Mouse (Mus musculus): ENCODE results near the gene Gm2956.
"Not testable (repeated sequence)": the region's sequence is repeated elsewhere in the genome, so short reads cannot be mapped to it uniquely, and the experiment has no call there.

Gene Gm2956

GRCm38 (mm10) chr14:3332087-3332677 is at the start of gene Gm2956:
Gene Gm2956 (plus strand): TSS chr14:3332627.
- not testable (repeated sequence) for DNase-seq

GRCm38 (mm10) chr14:3333406-3333805 is 979 bp downstream of the Gm2956 start:
- DNase-seq = peak; percentile 3

GRCm38 (mm10) chr14:3394793-3395192 is 62.4 kb downstream of the Gm2956 start, which contains the start of gene Gm10413:
Gene Gm10413 (plus strand): TSS chr14:3395093.
- DNase-seq = not testable (repeated sequence)

All from cerebellum, adult 9-11 months (tissue).